Mouse (Mus musculus) right cerebral cortex, postnatal 10 days (tissue): ENCODE data around the gene Tectb.

Experiments
- DNase-seq, 2 experiments: peaks; one replicate each; pipeline ENCODE4 v3.0.0; 2021; ENCODE audit warnings: low spot score in 2 of 2

Tectb gene

DNA sequence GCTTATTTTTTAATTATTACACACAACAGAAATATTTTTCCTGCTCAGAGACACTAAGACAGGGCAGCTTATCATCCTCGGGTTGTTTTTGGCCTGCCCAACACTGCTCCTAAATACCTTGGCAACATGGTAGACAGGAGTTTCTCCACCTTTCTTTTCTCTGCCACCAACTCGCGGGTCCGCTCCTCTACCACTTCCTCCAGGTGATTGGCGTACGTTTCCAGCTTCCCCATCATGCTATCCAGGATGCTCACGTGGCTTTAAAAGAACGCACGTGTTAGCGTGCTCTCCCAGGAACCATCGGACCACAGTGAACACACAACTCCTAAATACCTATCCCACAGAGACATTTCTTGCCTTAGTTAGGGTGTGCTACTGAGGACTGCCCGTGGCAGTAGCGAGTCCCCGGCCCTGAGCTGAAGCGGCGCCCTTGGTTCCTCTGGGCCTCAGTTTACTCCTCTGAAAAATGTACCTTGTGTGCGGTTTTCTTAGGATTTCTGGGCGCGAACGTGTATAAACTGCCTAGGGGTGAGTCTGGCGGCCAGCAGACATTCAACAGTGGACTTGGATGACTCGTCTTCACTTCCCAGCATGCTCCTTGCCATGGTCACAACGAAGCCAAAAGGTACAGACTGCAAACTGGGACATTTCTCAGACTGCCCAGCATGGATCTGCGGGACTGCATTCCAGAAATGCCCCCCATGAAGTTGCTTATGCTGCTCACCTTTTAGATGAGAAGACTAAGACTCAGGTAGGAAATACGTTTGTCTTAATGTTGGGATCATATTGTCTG lies 27.4 kb downstream of the Tectb start:
- no peak for DNase-seq

DNA sequence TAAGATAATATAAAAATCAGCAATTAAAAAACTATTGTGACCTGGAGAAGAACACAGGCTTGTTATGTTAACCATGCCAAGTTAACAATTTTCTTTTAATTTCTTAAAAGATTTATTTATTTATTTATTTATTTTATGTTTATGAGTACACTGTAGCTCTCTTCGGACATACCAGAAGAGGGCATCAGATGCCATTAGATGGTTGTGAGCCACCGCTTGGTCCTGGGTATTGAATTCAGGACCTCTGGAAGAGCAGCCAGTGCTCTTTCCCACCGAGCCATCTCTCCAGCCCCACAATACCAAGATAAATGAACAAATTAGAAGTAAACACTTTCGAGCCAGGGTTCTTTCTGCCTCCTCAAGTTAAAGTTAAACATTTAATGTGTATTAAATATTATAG lies 28.1 kb downstream of the Tectb start:
- no peak for DNase-seq

- DNase-seq, result no peak
Observed at GRCm38 (mm10) chr19:55209084-55209483, 28.6 kb downstream of the Tectb start.

GRCm38 (mm10) chr19:55211698-55212097 lies 31.2 kb downstream of the Tectb start:
- no peak for DNase-seq

DNA sequence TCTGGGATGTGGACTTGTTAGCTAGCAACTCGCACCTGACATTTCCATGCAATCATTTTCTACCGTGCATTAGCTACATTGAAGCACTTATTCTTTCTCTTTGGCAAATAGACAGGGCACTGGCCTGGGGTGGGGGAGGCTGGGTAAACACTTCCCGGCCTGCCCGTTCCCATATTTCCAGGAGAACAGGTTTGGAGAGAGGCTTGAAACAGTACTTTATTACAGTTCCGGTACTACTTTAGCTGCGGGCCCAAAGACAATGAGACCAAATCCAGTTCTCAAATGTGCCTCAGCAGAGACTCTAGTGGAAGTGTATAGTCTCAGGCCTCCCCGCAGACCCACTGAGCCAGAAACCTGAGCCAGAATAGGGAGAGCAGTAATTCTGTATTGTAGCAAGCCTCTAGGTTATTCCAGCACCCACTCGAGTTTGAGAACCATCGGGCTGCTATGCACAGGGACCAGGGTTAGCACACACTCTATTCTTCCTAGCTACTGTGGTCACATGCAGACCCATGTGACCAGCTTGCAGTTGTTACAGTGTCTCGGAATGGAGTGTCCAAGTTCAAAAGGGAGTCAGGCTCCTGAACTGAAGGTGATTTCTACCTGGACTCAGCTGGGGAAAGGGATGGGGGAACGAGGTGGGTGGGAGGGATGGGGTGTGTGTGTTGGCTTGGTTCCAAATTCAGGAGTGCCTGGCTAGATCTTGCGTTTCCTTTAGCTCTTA lies 33.2 kb downstream of the Tectb start:
- DNase-seq, result no peak

GRCm38 (mm10) chr19:55216876-55217275 lies 36.3 kb downstream of the Tectb start:
- no peak for DNase-seq

GRCm38 (mm10) chr19:55217365-55217764 lies 36.8 kb downstream of the Tectb start:
- DNase-seq, result peak; percentile 80 to 91

DNA sequence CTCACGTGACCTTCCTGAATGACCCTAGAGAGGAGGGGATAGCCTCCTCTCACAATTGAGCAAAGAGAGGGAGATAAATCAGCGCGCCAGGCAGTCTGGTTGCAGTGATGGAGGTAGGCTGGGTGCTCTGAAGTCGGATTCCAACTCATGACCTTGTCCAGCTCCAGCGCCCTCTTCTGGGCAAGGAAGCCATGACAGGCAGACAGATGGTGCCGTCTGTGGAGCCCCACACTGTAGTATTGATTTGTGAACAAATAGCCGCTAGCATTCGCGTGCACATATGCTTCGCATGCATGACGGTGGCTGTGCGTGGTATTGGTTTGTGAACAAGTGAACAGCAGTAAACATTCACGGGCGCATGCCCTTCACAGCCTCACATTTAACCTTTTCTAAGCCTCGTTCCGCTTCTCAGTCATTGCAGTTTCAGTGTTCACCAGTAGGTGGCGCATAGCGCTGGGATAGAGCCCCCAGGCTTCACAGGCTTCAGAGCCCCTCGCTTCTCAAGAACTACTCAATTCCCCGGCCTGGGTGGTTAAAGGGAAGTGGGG lies 37.7 kb downstream of the Tectb start:
- peak; percentile 88 to 92 for DNase-seq

DNA sequence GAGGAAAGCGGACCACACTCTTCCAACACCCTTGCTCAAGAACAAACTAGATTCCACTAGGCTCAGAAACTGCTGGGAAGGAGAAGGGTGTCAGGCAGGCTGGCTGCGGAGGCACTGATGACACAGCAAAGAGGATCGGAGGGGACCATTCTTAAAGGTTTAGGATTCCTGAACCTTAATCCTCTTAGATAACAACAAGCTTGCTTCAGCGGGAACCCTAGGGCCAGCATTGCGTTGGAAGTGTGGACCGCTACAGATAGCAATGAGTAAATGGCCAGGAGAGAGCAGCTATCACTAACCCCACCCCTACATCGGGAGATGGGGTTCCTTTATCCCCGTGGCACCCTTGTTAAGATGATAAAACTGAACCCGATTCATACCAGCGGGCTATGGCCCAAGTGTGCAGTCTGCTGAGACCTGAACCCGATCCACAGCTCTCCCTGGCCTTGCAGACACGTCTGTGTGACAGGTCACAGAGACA lies 38.2 kb downstream of the Tectb start:
- DNase-seq, result no peak

DNA sequence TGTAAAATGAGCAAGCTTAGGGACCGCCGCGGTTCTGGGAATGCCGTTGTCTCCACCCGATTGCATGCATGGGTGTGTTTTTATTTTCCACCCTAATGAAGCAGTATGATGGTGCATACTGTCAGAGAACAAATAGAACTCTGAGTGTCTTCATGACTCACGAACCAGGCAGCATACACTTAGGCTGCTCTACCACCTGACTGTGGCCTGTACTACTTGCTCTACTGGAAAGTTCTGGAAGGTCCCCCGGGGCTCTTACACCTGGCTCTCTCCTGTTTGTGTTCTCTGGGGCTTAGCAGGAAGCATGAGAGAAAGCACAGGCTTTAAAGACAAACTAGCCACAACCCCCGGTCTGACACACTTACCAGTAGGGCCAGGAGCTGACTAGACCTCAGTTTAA lies 38.8 kb downstream of the Tectb start:
- DNase-seq, result no peak

- no peak for DNase-seq
Observed at GRCm38 (mm10) chr19:55221208-55221607, 40.7 kb downstream of the Tectb start.

GRCm38 (mm10) chr19:55222268-55222667 lies 41.7 kb downstream of the Tectb start:
- DNase-seq, result no peak

- DNase-seq, result no peak
Observed at GRCm38 (mm10) chr19:55226621-55227020, 46.1 kb downstream of the Tectb start.

GRCm38 (mm10) chr19:55227135-55227534 lies 46.6 kb downstream of the Tectb start:
- no peak for DNase-seq

DNA sequence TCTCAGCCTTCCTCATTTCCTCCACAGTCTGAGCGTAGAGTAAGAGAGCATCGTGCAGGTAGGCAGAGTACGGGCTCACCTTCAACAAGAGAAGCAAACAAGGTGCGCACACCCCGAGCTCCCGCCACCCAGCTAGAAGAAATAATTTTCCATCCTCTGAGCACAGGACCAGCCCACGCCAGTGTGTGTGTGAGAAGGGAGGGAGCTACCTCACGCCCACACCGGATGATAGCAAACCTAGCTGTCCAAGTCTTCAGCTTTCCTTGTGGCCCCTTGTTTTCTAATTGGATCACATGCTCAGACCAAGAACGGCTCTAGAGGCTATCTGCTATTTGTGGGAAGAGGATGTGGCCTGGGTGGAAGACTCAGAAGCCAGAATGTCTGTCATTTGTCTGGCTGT lies 50.5 kb downstream of the Tectb start:
- no peak for DNase-seq

DNA sequence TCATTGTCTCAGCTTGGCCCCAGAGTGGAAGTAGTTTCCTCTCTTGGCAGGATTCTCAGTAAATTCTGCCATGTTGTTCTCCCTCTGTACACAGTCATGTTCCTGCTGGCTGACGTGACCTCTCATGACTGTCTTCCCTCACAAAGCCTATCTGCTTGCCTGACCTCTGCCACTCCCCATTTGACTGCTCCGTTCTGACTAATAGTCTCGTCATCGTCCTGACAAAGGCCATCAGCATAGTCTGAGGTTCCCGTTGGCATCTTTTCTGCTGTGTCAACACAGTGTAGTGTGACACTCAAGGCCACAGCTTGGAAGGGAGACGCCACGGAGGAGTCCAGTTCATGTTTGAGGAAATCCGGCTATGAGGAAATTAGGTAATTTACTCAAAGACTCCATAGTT lies 51.6 kb downstream of the Tectb start:
- no peak for DNase-seq

DNA sequence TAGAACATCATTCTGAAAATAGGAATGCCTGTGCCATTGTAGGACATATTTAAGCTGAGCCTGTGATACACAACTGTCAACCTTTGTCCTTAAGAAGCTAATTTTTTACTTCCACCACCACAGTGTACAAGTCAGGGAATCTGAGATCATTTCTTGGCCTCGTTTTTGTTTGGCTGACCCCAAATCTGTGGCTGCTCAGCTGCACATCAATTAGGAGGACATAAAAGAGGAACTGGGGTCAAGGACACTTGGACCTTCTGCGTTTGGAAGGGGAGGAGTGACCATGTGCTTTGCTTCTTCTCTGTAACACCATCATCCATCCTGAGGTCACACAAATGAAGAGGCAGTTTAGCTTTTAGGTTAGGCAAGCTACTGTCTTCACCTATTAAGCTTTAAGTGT lies 55.5 kb downstream of the Tectb start:
- DNase-seq, result no peak

GRCm38 (mm10) chr19:55236564-55236963 lies 56.0 kb downstream of the Tectb start:
- DNase-seq, result no peak

DNA sequence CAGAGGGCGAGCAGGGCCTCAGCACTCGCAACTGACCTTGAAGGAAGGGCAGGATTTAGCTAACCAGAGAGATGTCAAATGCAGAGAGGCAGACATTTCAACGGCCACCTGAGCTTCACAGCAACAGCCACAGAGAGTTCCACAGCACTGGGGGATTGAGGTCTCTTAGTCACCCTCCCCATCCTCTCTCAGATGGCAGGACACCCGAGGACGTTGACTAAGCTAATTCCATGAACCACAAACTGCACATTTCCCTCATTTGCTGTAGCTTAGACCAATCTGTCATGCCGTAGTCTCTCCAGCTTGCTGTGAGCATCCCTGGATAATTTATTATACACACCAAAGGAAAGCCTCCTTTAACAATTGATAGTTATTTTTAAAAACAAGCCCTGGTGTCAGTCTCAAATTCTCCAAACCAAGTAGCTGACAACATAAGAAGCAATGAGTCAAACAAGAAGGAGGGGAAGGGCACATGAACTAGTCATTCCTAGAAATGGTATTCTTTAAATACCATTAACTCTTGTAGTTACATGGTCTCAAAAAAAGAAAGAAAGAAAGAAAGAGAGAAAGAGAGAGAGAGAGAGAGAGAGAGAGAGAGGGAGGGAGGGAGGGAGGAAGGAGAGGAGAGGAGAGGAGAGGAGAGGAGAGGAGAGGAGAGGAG lies 59.4 kb downstream of the Tectb start:
- DNase-seq, result no peak

DNA sequence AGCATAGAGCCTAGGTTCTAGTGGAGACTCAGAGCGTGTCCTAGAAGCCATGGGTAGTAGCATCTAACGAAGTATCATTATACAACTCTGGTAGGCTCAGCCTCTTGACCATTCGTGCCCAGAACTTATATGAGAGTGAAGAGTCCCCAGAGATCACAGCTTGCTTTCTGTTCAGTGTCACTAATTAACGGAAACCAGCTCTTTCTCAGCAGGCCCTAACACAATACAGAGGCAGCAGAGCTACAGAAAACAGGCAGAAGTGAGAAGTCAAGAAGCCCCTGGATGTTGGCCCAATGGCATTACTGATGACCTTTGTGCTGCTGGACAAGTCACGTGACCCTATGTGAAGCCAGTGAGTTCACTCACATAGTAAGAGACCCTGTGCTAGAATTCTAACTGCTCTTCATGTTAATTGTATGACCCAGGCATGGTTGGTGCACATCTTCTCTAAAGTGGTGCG lies 60.7 kb downstream of the Tectb start, which contains the start of gene Gucy2g:
TSS of gene Gucy2g (minus strand) at position 51 of the 460 bp plus-strand sequence.
- DNase-seq, result no peak

DNA sequence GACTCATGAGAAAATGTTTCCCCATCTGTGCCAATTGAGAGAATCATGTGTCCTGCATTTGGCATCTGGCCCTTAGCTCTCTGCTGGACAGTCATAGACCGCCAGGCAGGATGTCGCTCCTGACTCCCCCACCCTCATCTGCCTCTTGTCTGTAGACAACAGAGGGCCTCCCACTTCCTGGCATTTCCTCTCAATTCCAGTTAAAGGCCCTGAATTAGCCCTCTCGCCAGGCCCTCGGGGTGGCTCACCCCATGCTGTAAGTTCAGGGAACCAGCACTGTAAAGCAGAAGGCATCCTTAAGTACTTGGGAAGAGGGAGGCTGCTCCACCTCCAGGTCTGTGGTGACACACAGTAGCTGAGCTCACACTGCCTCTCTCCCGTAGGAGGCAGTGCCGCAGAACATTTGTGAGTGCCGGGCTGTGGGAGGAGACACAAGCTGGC lies 64.3 kb downstream of the Tectb start:
- DNase-seq, result no peak
